Mouse (Mus musculus): ENCODE measurements around the gene Rassf3. TPM values are rescaled to one million over a fixed set of nuclear protein-coding genes. Genes with fewer than 3 reads are reported as not detected.

The Rassf3 gene
- polyA plus RNA-seq, 1 experiment from 2014 or later = 19.2 TPM

DNA sequence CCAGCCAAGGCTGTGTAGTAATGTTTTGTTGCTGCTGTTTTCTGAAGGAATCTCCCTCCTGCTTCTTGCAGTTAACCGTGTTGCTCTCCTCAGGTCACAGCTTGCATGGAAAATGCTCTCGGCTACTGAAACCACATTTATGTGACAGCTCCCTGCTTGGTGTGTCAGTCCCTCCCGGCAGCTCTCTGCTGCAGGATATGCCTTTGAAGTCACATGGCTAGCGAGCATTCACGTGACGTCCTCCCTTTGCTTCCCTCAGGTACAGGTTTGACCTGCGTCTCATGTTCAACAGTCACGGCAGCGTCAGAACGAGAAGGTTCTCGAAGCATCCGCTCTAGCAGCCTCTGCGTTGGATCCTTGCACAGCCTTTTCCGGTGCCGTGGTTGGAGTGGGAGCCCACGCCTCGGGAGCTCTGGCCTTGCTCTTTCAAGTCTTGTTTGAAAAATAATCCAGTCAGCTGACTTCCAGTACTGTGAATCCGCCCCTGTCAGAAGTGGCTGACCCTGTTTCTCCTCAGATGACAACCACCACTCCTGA, 81.3 kb downstream of the Rassf3 start:
- Histone ChIP-seq H3K27me3 (ENCODE audit: control insufficient read depth, insufficient read depth, low read length) (no peaks in the 10 kb centered on the region), H3K27ac (replicated peaks) (no peak overlapping the region), H3K9me3 (ENCODE audit: control insufficient read depth, low read length) (no peaks in the 10 kb centered on the region), H3K9ac (ENCODE audit: low read length) (no peak overlapping the region), H3K4me1 (replicated peaks; ENCODE audit: control insufficient read depth, insufficient read depth) (no peaks in the 10 kb centered on the region), H3K36me3 (ENCODE audit: control insufficient read depth, insufficient read depth, low read length) (peaks cover 34% of the 10 kb centered on the region), H3K4me3 (ENCODE audit: low read depth, low read length) (no peak overlapping the region), H3K4me2 (replicated peaks; ENCODE audit: low read depth) (no peak overlapping the region)
- DNase-seq (ENCODE audit: low spot score) = no peak
- TF ChIP-seq CTCF (IDR thresholded peaks at IDR 0.05; ENCODE audit: low read depth) (no peak), EP300 (optimal IDR thresholded peaks at IDR 0.05) (no peak)
- WGBS = 77% methylated on average over 18 of the region's 18 CpGs
- ATAC-seq (ENCODE audit: low FRiP score, low TSS enrichment) = no peak

DNA sequence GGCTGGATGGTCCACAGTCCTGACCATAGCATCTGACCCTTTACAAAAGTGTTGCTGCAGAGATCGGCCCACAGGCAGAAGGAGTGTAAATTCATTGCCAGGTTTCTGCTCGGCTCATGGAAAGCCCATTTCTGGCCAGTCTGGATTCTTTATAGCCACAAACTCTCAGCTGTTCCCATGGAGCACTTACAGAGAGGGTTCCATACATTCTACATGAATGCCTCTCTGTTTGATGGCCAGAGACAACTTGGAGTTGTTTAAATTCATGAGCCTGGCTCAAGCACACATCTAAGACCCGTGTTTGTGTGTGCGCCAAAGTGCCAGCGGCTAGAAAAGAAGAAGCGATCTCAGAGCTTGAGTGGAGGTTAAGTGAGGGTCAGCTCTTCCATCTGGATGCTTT, 81.9 kb downstream of the Rassf3 start:
- 53% methylated on average over 6 of the region's 6 CpGs for WGBS
- H3K4me1 ChIP-seq (replicated peaks; ENCODE audit: control insufficient read depth, insufficient read depth) = no peaks in the 10 kb centered on the region

DNA sequence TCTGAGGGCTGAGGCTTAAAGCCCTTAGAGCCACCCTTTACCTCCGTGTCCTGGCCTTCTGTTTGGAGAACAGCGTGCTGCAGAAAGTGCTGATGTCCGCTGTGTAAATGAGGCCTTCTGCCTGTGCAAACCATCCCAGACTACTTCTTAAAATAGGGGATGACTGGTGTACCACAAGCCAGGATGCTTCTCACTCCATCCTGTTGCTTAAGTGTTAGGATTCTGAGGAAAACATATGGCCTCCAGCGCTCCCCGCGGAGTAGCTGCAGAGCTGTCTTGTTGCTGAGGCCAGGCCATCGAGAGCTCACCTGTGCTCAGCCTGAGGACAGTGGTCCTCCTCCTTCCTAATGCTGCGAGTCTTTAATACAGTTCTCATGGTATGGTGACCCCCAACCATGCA, 84.2 kb downstream of the Rassf3 start:
- Histone ChIP-seq H3K9ac (ENCODE audit: low read length) (no peak overlapping the region), H3K9me3 (ENCODE audit: control insufficient read depth, low read length) (no peaks in the 10 kb centered on the region), H3K27me3 (ENCODE audit: control insufficient read depth, insufficient read depth, low read length) (no peaks in the 10 kb centered on the region), H3K4me2 (replicated peaks; ENCODE audit: low read depth) (no peak overlapping the region), H3K4me1 (replicated peaks; ENCODE audit: control insufficient read depth, insufficient read depth) (no peaks in the 10 kb centered on the region), H3K36me3 (ENCODE audit: control insufficient read depth, insufficient read depth, low read length) (peaks cover 38% of the 10 kb centered on the region), H3K4me3 (ENCODE audit: low read depth, low read length) (no peak overlapping the region), H3K27ac (replicated peaks) (no peak overlapping the region)
- TF ChIP-seq EP300 (optimal IDR thresholded peaks at IDR 0.05) = no peak
- TF ChIP-seq CTCF (IDR thresholded peaks at IDR 0.05; ENCODE audit: low read depth) = no peak
- 93% methylated on average over 8 of the region's 8 CpGs for WGBS
- DNase-seq (ENCODE audit: low spot score) = no peak
- ATAC-seq (ENCODE audit: low FRiP score, low TSS enrichment) = no peak

More for the DNA sequence above, 81.9 kb downstream of the Rassf3 start:
- ATAC-seq (ENCODE audit: low FRiP score, low TSS enrichment) = no peak
- no peak overlapping the region for H3K4me3 ChIP-seq (ENCODE audit: low read depth, low read length)
- no peak for DNase-seq (ENCODE audit: low spot score)
- no peaks in the 10 kb centered on the region for H3K27me3 ChIP-seq (ENCODE audit: control insufficient read depth, insufficient read depth, low read length)
- TF ChIP-seq EP300 (optimal IDR thresholded peaks at IDR 0.05) (no peak), CTCF (IDR thresholded peaks at IDR 0.05; ENCODE audit: low read depth) (no peak)
- H3K9me3 ChIP-seq (ENCODE audit: control insufficient read depth, low read length) = no peaks in the 10 kb centered on the region
- H3K36me3 ChIP-seq (ENCODE audit: control insufficient read depth, insufficient read depth, low read length) = peaks cover 38% of the 10 kb centered on the region
- no peak overlapping the region for H3K4me2 ChIP-seq (replicated peaks; ENCODE audit: low read depth)
- no peak overlapping the region for H3K9ac ChIP-seq (ENCODE audit: low read length)
- H3K27ac ChIP-seq (replicated peaks) = no peak overlapping the region

DNA sequence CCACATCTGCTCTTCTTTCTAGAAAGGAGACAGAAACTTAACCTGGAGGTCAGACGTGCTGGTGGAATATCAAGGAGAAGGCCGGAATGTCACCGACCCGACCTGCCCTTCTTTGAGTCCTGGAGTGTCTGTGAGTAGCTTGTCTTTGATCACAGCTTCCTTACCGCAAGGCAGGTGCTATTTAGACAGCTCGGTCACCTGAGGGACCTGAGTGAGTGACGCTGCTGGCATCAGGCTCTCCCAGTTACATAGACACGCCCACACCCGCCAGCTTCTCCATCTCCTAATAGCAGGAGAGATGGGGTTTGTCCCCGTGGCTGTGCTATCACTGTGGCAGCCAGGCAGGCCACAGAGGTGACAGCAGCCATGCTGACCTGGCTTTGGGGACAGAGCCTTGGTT, 85.5 kb downstream of the Rassf3 start:
- ATAC-seq (ENCODE audit: low FRiP score, low TSS enrichment) (no peak), DNase-seq (ENCODE audit: low spot score) (no peak)
- H3K4me2 ChIP-seq (replicated peaks; ENCODE audit: low read depth) = no peak overlapping the region
- no peak overlapping the region for H3K9ac ChIP-seq (ENCODE audit: low read length)
- TF ChIP-seq EP300 (optimal IDR thresholded peaks at IDR 0.05) = no peak
- no peak for TF ChIP-seq CTCF (IDR thresholded peaks at IDR 0.05; ENCODE audit: low read depth)
- H3K4me3 ChIP-seq (ENCODE audit: low read depth, low read length) = no peak overlapping the region
- WGBS = 69% methylated on average over 10 of the region's 10 CpGs
- peaks cover 35% of the 10 kb centered on the region for H3K36me3 ChIP-seq (ENCODE audit: control insufficient read depth, insufficient read depth, low read length)
- no peaks in the 10 kb centered on the region for H3K4me1 ChIP-seq (replicated peaks; ENCODE audit: control insufficient read depth, insufficient read depth)
- H3K9me3 ChIP-seq (ENCODE audit: control insufficient read depth, low read length) = no peaks in the 10 kb centered on the region
- H3K27me3 ChIP-seq (ENCODE audit: control insufficient read depth, insufficient read depth, low read length) = no peaks in the 10 kb centered on the region
- no peak overlapping the region for H3K27ac ChIP-seq (replicated peaks)

- no peak for ATAC-seq (ENCODE audit: low FRiP score, low TSS enrichment)
Measured at GRCm38 (mm10) chr10:121386347-121386746, 89.8 kb downstream of the Rassf3 start.

DNA sequence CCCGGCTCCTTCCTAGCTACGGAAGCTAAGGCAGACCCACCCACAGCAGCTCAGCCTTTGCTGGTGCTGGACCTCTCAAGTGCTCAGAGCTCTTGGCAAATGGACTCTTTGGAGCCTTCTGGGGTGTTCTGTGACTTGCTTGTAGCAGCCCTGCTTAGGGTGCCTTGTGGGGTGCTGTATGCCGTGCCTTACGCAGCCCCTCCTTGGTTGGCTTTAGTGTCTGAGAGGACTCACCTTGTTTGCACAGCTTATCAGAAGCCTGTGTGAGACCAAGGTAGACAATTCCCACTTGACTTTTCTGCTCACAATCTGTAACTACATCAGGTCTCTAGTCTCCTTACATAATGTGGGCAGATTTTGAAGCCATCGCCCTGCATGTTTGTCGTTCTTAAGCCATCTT, 90.5 kb downstream of the Rassf3 start:
- no peaks in the 10 kb centered on the region for H3K9me3 ChIP-seq (ENCODE audit: control insufficient read depth, low read length)
- DNase-seq (ENCODE audit: low spot score) (no peak), ATAC-seq (ENCODE audit: low FRiP score, low TSS enrichment) (no peak; the same call in 1 of the 2 replicates)
- WGBS = 83% methylated on average over 6 of the region's 6 CpGs
- TF ChIP-seq EP300 (optimal IDR thresholded peaks at IDR 0.05) (no peak), CTCF (IDR thresholded peaks at IDR 0.05; ENCODE audit: low read depth) (no peak)
- peaks cover 17% of the 10 kb centered on the region for H3K36me3 ChIP-seq (ENCODE audit: control insufficient read depth, insufficient read depth, low read length)
- H3K9ac ChIP-seq (ENCODE audit: low read length) = no peak overlapping the region
- no peak overlapping the region for H3K4me3 ChIP-seq (ENCODE audit: low read depth, low read length)
- no peaks in the 10 kb centered on the region for H3K27me3 ChIP-seq (ENCODE audit: control insufficient read depth, insufficient read depth, low read length)
- peak overlapping the region; percentile 20; the same call in 1 of the 2 replicates for H3K27ac ChIP-seq (replicated peaks)
- no peak overlapping the region for H3K4me2 ChIP-seq (replicated peaks; ENCODE audit: low read depth)
- no peaks in the 10 kb centered on the region for H3K4me1 ChIP-seq (replicated peaks; ENCODE audit: control insufficient read depth, insufficient read depth)

More at GRCm38 (mm10) chr10:121386347-121386746, 89.8 kb downstream of the Rassf3 start:
- no peaks in the 10 kb centered on the region for H3K9me3 ChIP-seq (ENCODE audit: control insufficient read depth, low read length)
- DNase-seq (ENCODE audit: low spot score) = no peak
- H3K4me1 ChIP-seq (replicated peaks; ENCODE audit: control insufficient read depth, insufficient read depth) = no peaks in the 10 kb centered on the region
- no peak overlapping the region for H3K4me2 ChIP-seq (replicated peaks; ENCODE audit: low read depth)
- H3K27ac ChIP-seq (replicated peaks) = 0 out of 2 replicates have a peak overlapping the region, but pooled peaks have one; percentile 4
- H3K36me3 ChIP-seq (ENCODE audit: control insufficient read depth, insufficient read depth, low read length) = peaks cover 19% of the 10 kb centered on the region
- 56% methylated on average over 9 of the region's 9 CpGs for WGBS
- no peak overlapping the region for H3K4me3 ChIP-seq (ENCODE audit: low read depth, low read length)
- H3K9ac ChIP-seq (ENCODE audit: low read length) = no peak overlapping the region
- TF ChIP-seq CTCF (IDR thresholded peaks at IDR 0.05; ENCODE audit: low read depth) (no peak), EP300 (optimal IDR thresholded peaks at IDR 0.05) (no peak)
- no peaks in the 10 kb centered on the region for H3K27me3 ChIP-seq (ENCODE audit: control insufficient read depth, insufficient read depth, low read length)

Data from stomach, postnatal 0 days (tissue).